Mouse (Mus musculus): ENCODE results near the gene Tmprss7. TPM values are rescaled to one million over a fixed set of nuclear protein-coding genes. Genes with fewer than 3 reads are reported as not detected.

Tmprss7 gene
- polyA plus RNA-seq, 1 experiment from 2014 or later = 0.09 TPM

DNA sequence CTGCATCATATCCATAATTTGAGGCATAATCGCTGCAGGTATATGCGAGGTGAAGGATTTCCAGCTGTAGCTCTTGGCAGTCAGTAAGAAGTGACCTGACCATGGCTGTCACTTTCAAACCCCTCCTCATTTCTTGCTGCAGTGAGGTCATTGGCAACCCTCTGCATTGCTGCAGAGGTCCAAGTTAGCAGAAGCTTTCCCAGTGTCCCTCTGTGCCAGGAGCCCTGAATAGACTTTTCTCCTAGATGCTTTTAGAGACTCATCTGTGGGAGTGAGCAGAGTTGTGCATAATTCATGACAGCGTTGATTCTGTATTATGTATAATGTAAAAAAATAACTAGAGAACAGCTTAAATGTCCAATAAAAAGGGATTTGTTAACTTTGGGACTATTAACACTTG, 8.2 kb downstream of the Tmprss7 start:
- Histone ChIP-seq H3K9me3 (no peaks in the 10 kb centered on the region), H3K27me3 (replicated peaks) (no peaks in the 10 kb centered on the region), H3K4me3 (no peak overlapping the region), H3K27ac (replicated peaks) (no peak overlapping the region), H3K4me2 (no peak overlapping the region), H3K36me3 (no peaks in the 10 kb centered on the region), H3K9ac (no peak overlapping the region), H3K4me1 (no peaks in the 10 kb centered on the region)
- no peak for ATAC-seq (ENCODE audit: extremely low read depth, insufficient number of reproducible peaks, low FRiP score, low TSS enrichment)
- 65% methylated on average over 3 of the region's 3 CpGs for WGBS

DNA sequence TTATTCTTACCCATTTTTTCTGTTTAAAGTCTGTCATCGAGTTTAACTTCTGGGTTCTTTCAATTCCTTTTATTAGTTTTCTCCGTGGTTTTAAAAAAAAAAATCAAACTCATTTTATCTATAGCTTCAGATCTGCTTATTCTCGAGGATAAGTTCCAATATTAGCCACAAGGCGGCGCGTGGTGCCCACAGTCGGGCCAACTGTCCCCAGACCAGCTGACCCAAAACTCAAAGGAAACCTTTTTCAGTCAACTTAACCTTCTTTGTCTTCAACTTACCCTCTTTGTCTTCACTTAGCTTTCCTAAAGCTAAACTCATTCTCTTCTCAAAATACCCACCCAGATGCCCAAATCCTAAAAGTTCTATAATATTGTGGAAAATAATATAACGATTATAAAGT, 8.6 kb downstream of the Tmprss7 start:
- H3K4me3 ChIP-seq = no peak overlapping the region
- no peak overlapping the region for H3K9ac ChIP-seq
- no peak for ATAC-seq (ENCODE audit: extremely low read depth, insufficient number of reproducible peaks, low FRiP score, low TSS enrichment)
- no peaks in the 10 kb centered on the region for H3K9me3 ChIP-seq
- H3K27me3 ChIP-seq (replicated peaks) = no peaks in the 10 kb centered on the region
- H3K4me1 ChIP-seq = no peaks in the 10 kb centered on the region
- no peak overlapping the region for H3K27ac ChIP-seq (replicated peaks)
- no peaks in the 10 kb centered on the region for H3K36me3 ChIP-seq
- no peak overlapping the region for H3K4me2 ChIP-seq
- 12% methylated on average over 8 of the region's 8 CpGs for WGBS

DNA sequence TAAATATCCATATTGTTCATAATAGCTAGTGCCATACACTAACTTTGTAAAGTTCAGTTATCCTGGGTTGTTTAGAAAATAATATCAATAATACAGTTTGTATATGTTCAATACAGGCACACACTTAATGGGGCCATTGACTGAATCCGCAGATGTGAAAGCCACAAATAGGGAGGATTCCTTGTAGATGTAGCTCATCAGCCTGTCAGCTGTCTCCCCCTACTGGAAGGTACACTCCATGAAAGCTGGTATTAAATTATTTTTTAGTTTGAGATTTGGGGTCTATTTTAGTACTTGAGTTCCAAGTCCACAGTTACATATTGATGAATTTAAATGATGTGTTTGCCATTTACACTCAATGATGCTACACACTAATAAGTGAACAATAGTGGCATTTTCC, 17.0 kb downstream of the Tmprss7 start:
- H3K4me1 ChIP-seq = no peaks in the 10 kb centered on the region
- no peak for ATAC-seq (ENCODE audit: extremely low read depth, insufficient number of reproducible peaks, low FRiP score, low TSS enrichment)
- H3K36me3 ChIP-seq = no peaks in the 10 kb centered on the region
- H3K9me3 ChIP-seq = no peaks in the 10 kb centered on the region
- H3K27ac ChIP-seq (replicated peaks) = no peak overlapping the region
- H3K27me3 ChIP-seq (replicated peaks) = no peaks in the 10 kb centered on the region
- no peak overlapping the region for H3K4me3 ChIP-seq
- no peak overlapping the region for H3K4me2 ChIP-seq
- no peak overlapping the region for H3K9ac ChIP-seq
- WGBS = 41% methylated on average over 1 of the region's 1 CpGs

DNA sequence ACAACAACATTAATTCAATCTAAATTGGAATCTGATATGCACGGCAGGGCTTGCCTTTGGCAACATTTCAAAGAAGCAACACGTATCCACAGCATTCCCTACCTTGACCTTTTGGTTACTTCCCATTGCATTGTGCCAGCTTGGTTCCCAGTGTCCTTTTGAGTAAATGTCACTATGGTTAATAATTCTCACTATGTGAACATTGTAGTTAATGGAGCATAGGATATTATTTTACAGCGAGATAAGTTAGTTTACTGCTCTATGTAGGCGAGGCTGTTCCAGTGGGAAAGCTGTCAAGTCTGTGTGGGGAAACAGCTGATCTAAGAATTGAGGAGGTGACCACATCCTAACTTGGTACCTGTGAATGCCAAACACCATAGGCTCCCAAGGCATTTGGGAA, 23.5 kb downstream of the Tmprss7 start:
- Histone ChIP-seq H3K9ac (no peak overlapping the region), H3K36me3 (no peaks in the 10 kb centered on the region), H3K27ac (replicated peaks) (no peak overlapping the region), H3K4me1 (no peaks in the 10 kb centered on the region), H3K9me3 (no peaks in the 10 kb centered on the region), H3K4me3 (no peak overlapping the region), H3K27me3 (replicated peaks) (no peaks in the 10 kb centered on the region), H3K4me2 (no peak overlapping the region)
- no peak for ATAC-seq (ENCODE audit: extremely low read depth, insufficient number of reproducible peaks, low FRiP score, low TSS enrichment)
- 70% methylated on average over 4 of the region's 4 CpGs for WGBS

DNA sequence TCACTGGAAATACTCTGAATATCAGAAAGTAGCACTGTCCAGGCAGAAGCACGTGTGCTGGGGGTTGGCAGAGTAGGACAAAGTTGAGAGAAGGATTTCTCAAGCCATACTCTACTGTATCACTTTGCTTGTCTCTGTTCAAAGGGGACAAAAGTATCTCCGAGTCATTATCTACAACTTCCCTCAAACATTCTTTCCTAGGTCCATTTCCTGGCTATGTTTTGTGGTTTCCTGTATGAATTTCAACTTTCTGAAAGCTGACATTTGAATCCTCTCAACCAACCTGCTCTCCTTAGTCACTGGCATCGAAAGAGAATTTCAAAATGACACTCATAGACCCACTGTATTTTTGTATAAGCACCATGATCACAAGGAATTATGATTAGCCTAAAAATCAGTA, 25.3 kb downstream of the Tmprss7 start:
- ATAC-seq (ENCODE audit: extremely low read depth, insufficient number of reproducible peaks, low FRiP score, low TSS enrichment) = no peak
- Histone ChIP-seq H3K4me2 (no peak overlapping the region), H3K4me3 (no peak overlapping the region), H3K9me3 (no peaks in the 10 kb centered on the region), H3K27me3 (replicated peaks) (no peaks in the 10 kb centered on the region), H3K36me3 (no peaks in the 10 kb centered on the region), H3K27ac (replicated peaks) (no peak overlapping the region), H3K4me1 (no peaks in the 10 kb centered on the region), H3K9ac (no peak overlapping the region)
- 40% methylated on average over 3 of the region's 3 CpGs for WGBS

DNA sequence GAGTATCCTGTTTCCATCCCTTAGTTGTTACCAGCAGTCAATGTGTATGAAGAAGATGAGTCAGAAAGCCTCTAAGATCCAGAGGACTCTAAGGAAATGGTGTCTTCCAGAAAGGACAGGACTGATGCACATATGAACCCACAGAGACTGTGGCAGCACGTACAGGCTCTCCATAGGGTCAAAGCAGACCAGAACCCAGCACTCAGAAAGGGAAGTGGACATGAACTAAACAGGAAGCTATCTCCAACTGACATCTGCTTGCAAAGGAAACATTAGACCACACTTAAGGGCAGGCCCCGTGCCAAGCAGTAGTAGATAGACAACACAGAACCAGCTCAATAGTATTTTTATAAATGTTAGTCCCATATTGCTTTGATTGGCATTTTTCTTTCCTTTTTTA, 27.3 kb downstream of the Tmprss7 start:
- no peaks in the 10 kb centered on the region for H3K4me1 ChIP-seq
- WGBS = 53% methylated on average over 2 of the region's 2 CpGs
- ATAC-seq (ENCODE audit: extremely low read depth, insufficient number of reproducible peaks, low FRiP score, low TSS enrichment) = no peak

DNA sequence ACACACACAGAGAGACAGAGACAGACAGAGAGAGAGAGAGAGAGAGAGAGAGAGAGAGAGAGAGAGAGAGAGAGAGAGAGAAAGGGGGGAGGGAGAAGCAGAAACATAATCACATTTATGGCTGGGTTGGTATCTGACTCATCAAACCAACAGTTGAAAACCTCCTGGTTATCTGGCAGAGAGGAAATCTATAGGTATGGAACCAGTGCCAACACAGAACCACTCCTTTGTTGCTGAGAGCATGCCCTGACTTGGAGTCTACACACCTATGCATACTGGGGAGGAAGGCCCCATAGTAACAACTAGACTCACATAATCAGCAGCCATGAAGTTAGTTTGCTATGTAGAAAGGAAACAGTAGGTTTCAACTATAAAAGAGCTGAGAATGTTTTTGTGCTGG, 31.1 kb downstream of the Tmprss7 start:
- Histone ChIP-seq H3K4me1 (no peaks in the 10 kb centered on the region), H3K4me3 (no peak overlapping the region), H3K9me3 (no peaks in the 10 kb centered on the region), H3K36me3 (no peaks in the 10 kb centered on the region), H3K9ac (no peak overlapping the region), H3K27ac (replicated peaks) (no peak overlapping the region), H3K27me3 (replicated peaks) (no peaks in the 10 kb centered on the region), H3K4me2 (no peak overlapping the region)
- no peak for ATAC-seq (ENCODE audit: extremely low read depth, insufficient number of reproducible peaks, low FRiP score, low TSS enrichment)

More for the DNA sequence above, 27.3 kb downstream of the Tmprss7 start:
- Histone ChIP-seq H3K9me3 (no peaks in the 10 kb centered on the region), H3K27ac (replicated peaks) (no peak overlapping the region), H3K4me2 (no peak overlapping the region), H3K4me3 (no peak overlapping the region), H3K36me3 (no peaks in the 10 kb centered on the region), H3K27me3 (replicated peaks) (no peaks in the 10 kb centered on the region), H3K9ac (no peak overlapping the region)

DNA sequence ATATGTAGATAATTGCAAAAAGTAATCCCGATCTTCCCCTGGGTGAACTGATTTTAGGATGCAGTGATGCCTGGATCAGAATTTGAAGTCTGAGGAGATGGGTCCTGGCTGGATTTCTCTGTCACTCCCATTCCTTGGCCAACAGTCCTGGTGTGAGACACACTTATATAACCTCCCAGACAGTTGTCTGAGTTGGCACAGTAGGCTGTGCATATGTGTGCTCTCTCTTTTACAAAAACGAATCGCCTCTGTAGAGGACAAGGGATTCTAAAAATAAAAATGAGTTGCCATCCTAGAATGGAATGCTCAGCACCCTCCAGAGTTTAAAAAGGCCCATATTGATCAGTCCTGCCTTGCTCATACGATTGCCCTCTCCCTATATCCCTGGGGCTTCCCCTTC, 33.9 kb downstream of the Tmprss7 start:
- 64% methylated on average over 4 of the region's 4 CpGs for WGBS

DNA sequence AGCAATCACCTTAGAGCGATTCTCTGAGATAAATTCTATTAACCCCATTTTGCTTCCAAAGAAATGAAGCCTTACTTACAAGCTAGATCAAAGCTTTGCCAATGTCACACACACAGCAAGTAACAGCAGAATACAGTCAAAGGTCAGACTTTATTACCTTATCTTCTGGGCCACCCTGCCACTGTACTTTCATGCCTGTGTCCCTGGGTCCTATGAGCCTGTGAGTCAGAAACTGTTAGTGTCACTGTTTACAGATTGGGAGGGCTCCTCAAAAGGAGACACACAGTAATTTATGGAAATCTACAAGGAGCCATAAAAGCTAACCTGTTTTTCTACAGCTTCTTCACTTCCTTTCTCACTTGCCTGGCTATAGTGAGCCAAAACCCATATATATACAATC, 35.2 kb downstream of the Tmprss7 start:
- no peak overlapping the region for H3K4me2 ChIP-seq
- H3K27me3 ChIP-seq (replicated peaks) = peaks cover 10% of the 10 kb centered on the region
- H3K36me3 ChIP-seq = no peaks in the 10 kb centered on the region
- H3K27ac ChIP-seq (replicated peaks) = no peak overlapping the region
- H3K9me3 ChIP-seq = no peaks in the 10 kb centered on the region
- no peak overlapping the region for H3K4me3 ChIP-seq
- no peak overlapping the region for H3K9ac ChIP-seq
- peaks cover 8% of the 10 kb centered on the region for H3K4me1 ChIP-seq
- WGBS = 71% methylated on average over 1 of the region's 1 CpGs
- ATAC-seq (ENCODE audit: extremely low read depth, insufficient number of reproducible peaks, low FRiP score, low TSS enrichment) = no peak

More for the DNA sequence above, 33.9 kb downstream of the Tmprss7 start:
- no peak for ATAC-seq (ENCODE audit: extremely low read depth, insufficient number of reproducible peaks, low FRiP score, low TSS enrichment)
- Histone ChIP-seq H3K9me3 (no peaks in the 10 kb centered on the region), H3K4me2 (no peak overlapping the region), H3K9ac (no peak overlapping the region), H3K36me3 (no peaks in the 10 kb centered on the region), H3K4me1 (no peaks in the 10 kb centered on the region), H3K4me3 (no peak overlapping the region), H3K27me3 (replicated peaks) (peaks cover 6% of the 10 kb centered on the region), H3K27ac (replicated peaks) (no peak overlapping the region)

DNA sequence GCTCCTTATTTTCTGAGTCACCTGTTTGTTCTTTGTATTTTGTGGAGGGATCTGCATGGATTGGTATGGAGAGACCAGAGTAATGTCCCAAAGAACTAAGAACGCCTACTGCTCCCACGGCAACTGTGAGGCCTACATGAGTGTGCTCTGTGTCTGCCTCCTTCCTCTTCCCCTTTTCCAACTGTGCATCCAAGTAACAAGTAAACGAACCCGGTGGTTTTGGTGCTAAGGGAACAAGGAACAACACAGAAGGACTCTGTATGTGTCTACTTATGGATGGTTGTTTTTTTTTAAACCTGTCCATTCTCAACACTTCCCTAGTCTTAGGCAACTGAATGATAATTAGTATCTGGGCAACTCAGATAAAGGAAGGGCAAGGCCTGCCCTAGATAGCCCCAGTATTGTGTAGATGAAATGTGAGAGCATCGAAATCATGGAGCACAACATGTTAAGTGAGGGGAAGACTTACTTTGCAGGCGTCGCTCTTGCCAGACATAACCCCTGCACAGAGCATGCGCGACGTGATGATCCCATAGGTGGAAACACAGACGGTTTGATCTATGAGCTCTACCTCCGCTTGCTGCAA, 35.8 kb downstream of the Tmprss7 start:
- no peak overlapping the region for H3K4me3 ChIP-seq
- no peaks in the 10 kb centered on the region for H3K36me3 ChIP-seq
- H3K4me1 ChIP-seq = peaks cover 13% of the 10 kb centered on the region
- no peak overlapping the region for H3K9ac ChIP-seq
- 75% methylated on average over 12 of the region's 12 CpGs for WGBS
- no peak overlapping the region for H3K4me2 ChIP-seq
- no peak for ATAC-seq (ENCODE audit: extremely low read depth, insufficient number of reproducible peaks, low FRiP score, low TSS enrichment)
- H3K27ac ChIP-seq (replicated peaks) = no peak overlapping the region
- no peaks in the 10 kb centered on the region for H3K9me3 ChIP-seq
- peaks cover 10% of the 10 kb centered on the region for H3K27me3 ChIP-seq (replicated peaks)

DNA sequence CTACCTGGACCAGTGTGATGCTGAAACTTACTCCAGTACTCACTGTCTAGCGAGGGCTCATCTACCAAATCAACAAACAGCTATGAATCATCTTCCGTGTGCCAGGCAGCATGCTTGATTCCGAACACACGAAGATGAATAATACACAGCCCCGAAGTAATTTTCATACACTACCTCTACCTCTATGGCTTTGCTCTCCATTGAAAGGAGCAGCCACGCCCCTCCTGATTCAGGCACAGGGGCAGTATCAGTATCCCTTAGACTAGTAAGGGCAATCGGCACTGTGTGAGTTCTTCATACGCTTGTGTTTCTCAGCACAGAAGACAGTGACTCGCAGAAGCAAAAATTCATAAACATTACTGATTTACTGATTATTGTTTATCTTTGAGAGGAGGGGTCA, 39.0 kb downstream of the Tmprss7 start:
- 65% methylated on average over 9 of the region's 9 CpGs for WGBS
- Histone ChIP-seq H3K36me3 (no peaks in the 10 kb centered on the region), H3K27me3 (replicated peaks) (peaks cover 10% of the 10 kb centered on the region), H3K27ac (replicated peaks) (no peak overlapping the region), H3K4me2 (peak overlapping the region; percentile 83), H3K9ac (no peak overlapping the region), H3K9me3 (no peaks in the 10 kb centered on the region), H3K4me3 (no peak overlapping the region), H3K4me1 (peaks cover 16% of the 10 kb centered on the region)
- ATAC-seq (ENCODE audit: extremely low read depth, insufficient number of reproducible peaks, low FRiP score, low TSS enrichment) = no peak

DNA sequence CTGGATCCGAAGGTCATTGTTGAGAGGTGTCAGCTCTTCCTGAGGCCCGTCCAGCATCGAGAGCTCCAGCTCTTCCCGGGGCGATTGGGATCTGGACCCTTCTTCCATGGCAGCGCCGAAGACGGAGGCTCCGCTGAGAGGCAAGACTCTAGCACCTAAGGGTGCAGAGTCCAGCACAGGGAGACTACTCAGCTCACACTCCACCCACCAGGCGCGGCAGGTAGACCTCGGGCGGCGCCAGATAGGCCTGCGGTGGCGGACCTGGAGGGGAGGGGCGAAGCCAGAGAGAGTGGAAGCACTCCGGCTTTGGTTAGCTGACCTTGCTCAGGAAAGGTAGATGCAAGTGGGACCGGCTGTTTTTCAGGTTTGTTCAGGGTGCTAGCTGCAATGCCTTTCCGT, 39.5 kb downstream of the Tmprss7 start, which contains the start of gene BC016579:
Gene BC016579 (minus strand): TSS at position 135 of the 399 bp plus-strand sequence.
- peak within 1 kb of the TSS; percentile 83 for H3K4me2 ChIP-seq
- H3K4me3 ChIP-seq = peak within 1 kb of the TSS; percentile 53
- peak within 1 kb of the TSS; percentile 54 for H3K9ac ChIP-seq
- peaks cover 16% of the 10 kb centered on the region for H3K4me1 ChIP-seq
- no peaks in the 10 kb centered on the region for H3K36me3 ChIP-seq
- no peak within 1 kb of the TSS for H3K27ac ChIP-seq (replicated peaks)
- 0 out of 2 replicates have a peak, but pooled peaks have one; percentile 58 for ATAC-seq (ENCODE audit: extremely low read depth, insufficient number of reproducible peaks, low FRiP score, low TSS enrichment)
- 5% methylated on average over 20 of the region's 20 CpGs for WGBS
- peaks cover 10% of the 10 kb centered on the region for H3K27me3 ChIP-seq (replicated peaks)
- no peaks in the 10 kb centered on the region for H3K9me3 ChIP-seq
